Mouse (Mus musculus): ENCODE measurements around the gene Adam22. TPM values are rescaled to one million over a fixed set of nuclear protein-coding genes. Genes with fewer than 3 reads are reported as not detected.

The Adam22 gene
- polyA plus RNA-seq, 1 experiment: 1.3 TPM

- no peak for DNase-seq
- no peak overlapping the region for H3K27ac ChIP-seq (ENCODE audit: insufficient read depth, low read depth, low read length)
- H3K27me3 ChIP-seq (replicated peaks; ENCODE audit: control insufficient read depth, insufficient read depth, low read length): no peaks in the 10 kb centered on the region
- no peaks in the 10 kb centered on the region for H3K36me3 ChIP-seq (ENCODE audit: control insufficient read depth, insufficient read depth, low read length)
- 81% methylated on average over 5 of the region's 5 CpGs for WGBS
- no peaks in the 10 kb centered on the region for H3K4me1 ChIP-seq (ENCODE audit: control insufficient read depth, insufficient read depth, low read length)
- no peak overlapping the region for H3K4me3 ChIP-seq (ENCODE audit: insufficient read depth, low read depth, low read length)
- TF ChIP-seq CTCF (conservative IDR thresholded peaks at IDR 0.05; ENCODE audit: insufficient read depth, insufficient read length, low read depth, low read length) (no peak), POLR2A (IDR thresholded peaks at IDR 0.05; ENCODE audit: low read depth, low read length) (no peak)
These were observed 273.0 kb downstream of the Adam22 start for GRCm38 (mm10) chr5:8094921-8095320.

GRCm38 (mm10) chr5:8088147-8088546, 279.8 kb downstream of the Adam22 start:
- Histone ChIP-seq H3K4me1 (ENCODE audit: control insufficient read depth, insufficient read depth, low read length) (peaks cover 3% of the 10 kb centered on the region; the same call in 1 of the 2 replicates), H3K36me3 (ENCODE audit: control insufficient read depth, insufficient read depth, low read length) (no peaks in the 10 kb centered on the region), H3K27ac (ENCODE audit: insufficient read depth, low read depth, low read length) (no peak overlapping the region), H3K4me3 (ENCODE audit: insufficient read depth, low read depth, low read length) (no peak overlapping the region), H3K27me3 (replicated peaks; ENCODE audit: control insufficient read depth, insufficient read depth, low read length) (no peaks in the 10 kb centered on the region)
- TF ChIP-seq CTCF (conservative IDR thresholded peaks at IDR 0.05; ENCODE audit: insufficient read depth, insufficient read length, low read depth, low read length): no peak
- TF ChIP-seq POLR2A (IDR thresholded peaks at IDR 0.05; ENCODE audit: low read depth, low read length): no peak
- DNase-seq: no peak
- 82% methylated on average over 3 of the region's 3 CpGs for WGBS

- H3K4me1 ChIP-seq (ENCODE audit: control insufficient read depth, insufficient read depth, low read length): peaks cover 8% of the 10 kb centered on the region
- H3K4me3 ChIP-seq (ENCODE audit: insufficient read depth, low read depth, low read length): no peak overlapping the region
- H3K27ac ChIP-seq (ENCODE audit: insufficient read depth, low read depth, low read length): no peak overlapping the region; the same call in 1 of the 2 replicates
- 54% methylated on average over 3 of the region's 3 CpGs for WGBS
- H3K27me3 ChIP-seq (replicated peaks; ENCODE audit: control insufficient read depth, insufficient read depth, low read length): no peaks in the 10 kb centered on the region
- peak; percentile 66 for DNase-seq
- TF ChIP-seq POLR2A (IDR thresholded peaks at IDR 0.05; ENCODE audit: low read depth, low read length) (no peak), CTCF (conservative IDR thresholded peaks at IDR 0.05; ENCODE audit: insufficient read depth, insufficient read length, low read depth, low read length) (no peak)
- no peaks in the 10 kb centered on the region for H3K36me3 ChIP-seq (ENCODE audit: control insufficient read depth, insufficient read depth, low read length)
These were observed 282.3 kb downstream of the Adam22 start for GRCm38 (mm10) chr5:8085661-8086060.

- Histone ChIP-seq H3K36me3 (ENCODE audit: control insufficient read depth, insufficient read depth, low read length) (no peaks in the 10 kb centered on the region), H3K27ac (ENCODE audit: insufficient read depth, low read depth, low read length) (no peak overlapping the region), H3K4me1 (ENCODE audit: control insufficient read depth, insufficient read depth, low read length) (peaks cover 8% of the 10 kb centered on the region), H3K27me3 (replicated peaks; ENCODE audit: control insufficient read depth, insufficient read depth, low read length) (no peaks in the 10 kb centered on the region), H3K4me3 (ENCODE audit: insufficient read depth, low read depth, low read length) (no peak overlapping the region)
- WGBS: 67% methylated on average over 20 of the region's 20 CpGs
- TF ChIP-seq CTCF (conservative IDR thresholded peaks at IDR 0.05; ENCODE audit: insufficient read depth, insufficient read length, low read depth, low read length): no peak
- no peak for DNase-seq
These were observed 285.0 kb downstream of the Adam22 start for GRCm38 (mm10) chr5:8082800-8083509.

- DNase-seq: no peak
- TF ChIP-seq POLR2A (IDR thresholded peaks at IDR 0.05; ENCODE audit: low read depth, low read length) (no peak), CTCF (conservative IDR thresholded peaks at IDR 0.05; ENCODE audit: insufficient read depth, insufficient read length, low read depth, low read length) (no peak)
- Histone ChIP-seq H3K4me3 (ENCODE audit: insufficient read depth, low read depth, low read length) (no peak overlapping the region), H3K27me3 (replicated peaks; ENCODE audit: control insufficient read depth, insufficient read depth, low read length) (no peaks in the 10 kb centered on the region), H3K27ac (ENCODE audit: insufficient read depth, low read depth, low read length) (no peak overlapping the region), H3K36me3 (ENCODE audit: control insufficient read depth, insufficient read depth, low read length) (no peaks in the 10 kb centered on the region), H3K4me1 (ENCODE audit: control insufficient read depth, insufficient read depth, low read length) (peaks cover 5% of the 10 kb centered on the region; the same call in 1 of the 2 replicates)
- WGBS: 88% methylated on average over 8 of the region's 8 CpGs
These were observed 290.5 kb downstream of the Adam22 start for GRCm38 (mm10) chr5:8077481-8077880.

DNA sequence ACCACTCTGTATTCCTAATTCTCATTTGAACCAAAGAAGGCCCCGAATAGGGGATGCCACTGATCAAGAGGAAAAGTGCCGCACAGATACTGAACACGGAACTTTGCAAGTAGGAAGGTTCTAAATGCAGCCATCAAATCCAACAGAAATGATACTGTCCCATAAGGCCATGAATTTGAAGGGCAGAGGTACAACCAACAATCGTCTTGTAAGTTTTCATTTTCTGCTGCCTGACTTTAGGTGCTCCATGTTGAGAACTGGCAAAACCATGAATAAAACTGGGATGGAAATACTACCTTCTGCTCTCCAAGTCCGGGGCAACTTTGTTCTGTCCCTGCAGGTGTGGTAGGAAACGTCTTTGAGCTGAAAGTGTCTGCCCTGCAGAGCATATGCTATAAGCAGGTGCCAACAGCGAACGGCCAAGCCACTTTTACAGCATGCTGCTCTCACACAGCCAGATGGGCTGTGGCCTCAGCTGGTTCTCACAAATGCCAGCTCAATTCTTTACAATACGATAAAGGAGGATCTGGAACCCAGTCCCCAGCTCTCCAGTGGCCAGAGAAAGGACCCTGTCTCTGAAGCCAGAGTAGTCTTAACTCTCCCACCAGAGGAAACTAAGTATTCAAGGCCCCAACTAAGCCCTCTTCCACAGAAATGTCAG, 293.9 kb downstream of the Adam22 start:
- no peak overlapping the region for H3K27ac ChIP-seq (ENCODE audit: insufficient read depth, low read depth, low read length)
- H3K27me3 ChIP-seq (replicated peaks; ENCODE audit: control insufficient read depth, insufficient read depth, low read length): no peaks in the 10 kb centered on the region
- H3K36me3 ChIP-seq (ENCODE audit: control insufficient read depth, insufficient read depth, low read length): no peaks in the 10 kb centered on the region
- DNase-seq: no peak
- WGBS: 90% methylated on average over 9 of the region's 9 CpGs
- H3K4me1 ChIP-seq (ENCODE audit: control insufficient read depth, insufficient read depth, low read length): no peaks in the 10 kb centered on the region
- no peak for TF ChIP-seq POLR2A (IDR thresholded peaks at IDR 0.05; ENCODE audit: low read depth, low read length)
- TF ChIP-seq CTCF (conservative IDR thresholded peaks at IDR 0.05; ENCODE audit: insufficient read depth, insufficient read length, low read depth, low read length): no peak
- no peak overlapping the region for H3K4me3 ChIP-seq (ENCODE audit: insufficient read depth, low read depth, low read length)

DNA sequence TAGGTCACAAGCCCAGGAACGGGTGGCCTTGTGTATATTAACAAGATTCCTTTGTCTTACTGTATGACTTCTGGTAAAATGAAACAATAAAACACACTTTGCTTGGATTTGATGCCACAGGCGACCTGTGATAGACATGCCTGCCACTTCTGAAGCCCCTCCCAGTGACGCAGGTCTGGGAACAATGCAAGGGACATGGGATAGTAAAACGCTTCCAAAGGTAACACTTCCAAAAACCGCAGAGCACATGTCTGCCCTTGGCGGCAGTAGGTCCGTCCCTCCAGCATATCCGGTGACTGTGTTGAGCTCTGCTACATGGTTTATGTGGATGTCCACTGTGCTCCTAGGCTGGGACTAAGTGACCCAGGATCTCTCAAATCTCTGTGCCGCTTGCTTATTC, 294.6 kb downstream of the Adam22 start:
- no peaks in the 10 kb centered on the region for H3K36me3 ChIP-seq (ENCODE audit: control insufficient read depth, insufficient read depth, low read length)
- no peaks in the 10 kb centered on the region for H3K4me1 ChIP-seq (ENCODE audit: control insufficient read depth, insufficient read depth, low read length)
- WGBS: 93% methylated on average over 9 of the region's 9 CpGs

More for the DNA sequence above, 294.6 kb downstream of the Adam22 start:
- Histone ChIP-seq H3K4me3 (ENCODE audit: insufficient read depth, low read depth, low read length) (no peak overlapping the region), H3K27me3 (replicated peaks; ENCODE audit: control insufficient read depth, insufficient read depth, low read length) (no peaks in the 10 kb centered on the region), H3K27ac (ENCODE audit: insufficient read depth, low read depth, low read length) (no peak overlapping the region)
- no peak for TF ChIP-seq CTCF (conservative IDR thresholded peaks at IDR 0.05; ENCODE audit: insufficient read depth, insufficient read length, low read depth, low read length)
- TF ChIP-seq POLR2A (IDR thresholded peaks at IDR 0.05; ENCODE audit: low read depth, low read length): no peak
- no peak for DNase-seq

All from kidney, adult 2 months (tissue).